Mouse (Mus musculus) forebrain, embryonic 13.5 days (tissue): ENCODE measurements around the gene Slc35a3. TPM values are rescaled to one million over a fixed set of nuclear protein-coding genes. Genes with fewer than 3 reads are reported as not detected.
"Not testable (repeated sequence)": the region's sequence is repeated elsewhere in the genome, so short reads cannot be mapped to it uniquely, and the experiment has no call there.

Experiments used
- ATAC-seq: fragments of 200-750 bp; cut with Nextera tagmentation; 2 replicates; pipeline ENCODE4 v1.8.0; 2017
- H3K27ac ChIP-seq: fragments of 300-500 bp; sonication (generic); 2 replicates; pipeline ENCODE4 v1.5.1; 2015; ENCODE audit warnings: inconsistent platforms, mild to moderate bottlenecking, moderate library complexity
- H3K27me3 ChIP-seq: fragments of 300-500 bp; sonication (generic); 2 replicates; pipeline ENCODE4 v1.6.1; 2015; ENCODE audit warnings: mild to moderate bottlenecking, inconsistent platforms
- H3K36me3 ChIP-seq: fragments of 300-500 bp; sonication (generic); 2 replicates; pipeline ENCODE4 v1.6.1; 2015; ENCODE audit warnings: mild to moderate bottlenecking, inconsistent platforms; ENCODE audit not compliant: poor library complexity, severe bottlenecking
- H3K4me1 ChIP-seq: fragments of 300-500 bp; sonication (generic); 2 replicates; pipeline ENCODE4 v1.6.1; 2015; ENCODE audit warnings: inconsistent platforms
- H3K4me2 ChIP-seq: fragments of 300-500 bp; sonication (generic); 2 replicates; pipeline ENCODE4 v1.6.1; 2015; ENCODE audit warnings: inconsistent platforms, mild to moderate bottlenecking, moderate library complexity
- H3K4me3 ChIP-seq: fragments of 300-500 bp; sonication (generic); 2 replicates; pipeline ENCODE4 v1.5.1; 2015; ENCODE audit warnings: mild to moderate bottlenecking, inconsistent platforms
- H3K9ac ChIP-seq: fragments of 300-500 bp; sonication (generic); 2 replicates; pipeline ENCODE4 v1.6.1; 2015; ENCODE audit warnings: mild to moderate bottlenecking, inconsistent platforms
- H3K9me3 ChIP-seq: fragments of 300-500 bp; sonication (generic); replicated peaks from 2 replicates; pipeline ENCODE4 v1.6.1; 2016; ENCODE audit warnings: inconsistent platforms
- WGBS: fragments of 180-500 bp; shearing (Covaris S2); methylation state at CpG from one replicate; pipeline ENCODE4 v1.1.7; 2015; 5-methylcytosine and 5-hydroxymethylcytosine counted together
- polyA plus RNA-seq: library from polyadenylated mRNA; unstranded; fragments of >200 nt; fragmentation: Nextera tagmentation; extraction: Ambion mirVana; gene quantifications from 2 replicates; pipeline ENCODE4 v1.2.1, GENCODE M21; 2015

The Slc35a3 gene
- polyA plus RNA-seq, 1 experiment from 2014 or later, result 5.3 TPM

DNA sequence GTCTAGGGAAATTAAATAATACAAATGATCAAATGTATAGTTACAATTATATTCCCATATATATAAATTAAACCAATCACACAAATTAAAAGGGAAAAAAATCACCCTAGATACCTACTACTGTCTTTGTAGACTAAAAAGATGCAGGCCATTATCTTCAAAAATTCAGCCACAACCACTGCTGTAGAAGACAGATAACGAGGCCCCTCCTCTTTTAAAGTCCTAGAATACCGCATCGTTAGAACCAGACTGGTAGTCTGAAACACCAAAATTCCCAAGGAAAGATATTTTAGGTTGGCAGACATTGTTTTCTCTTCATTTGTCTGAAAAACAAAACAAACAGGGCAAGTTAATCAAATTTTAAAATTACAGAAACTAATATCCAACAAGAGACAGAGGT lies 18.3 kb downstream of the Slc35a3 start:
- H3K27me3 ChIP-seq, result no peaks in the 10 kb centered on the region
- H3K27ac ChIP-seq, result no peak overlapping the region
- H3K4me2 ChIP-seq, result no peak overlapping the region
- H3K36me3 ChIP-seq, result no peaks in the 10 kb centered on the region
- no peak for ATAC-seq
- WGBS, result 73% methylated on average over 3 of the region's 3 CpGs
- no peaks in the 10 kb centered on the region for H3K4me1 ChIP-seq
- H3K4me3 ChIP-seq, result no peak overlapping the region
- H3K9me3 ChIP-seq, result no peaks in the 10 kb centered on the region
- H3K9ac ChIP-seq, result no peak overlapping the region

- H3K9me3 ChIP-seq, result no peaks in the 10 kb centered on the region
Observed at GRCm38 (mm10) chr3:116681160-116681559, 31.5 kb downstream of the Slc35a3 start, which contains the start of gene Gm43191. Gm43191 (minus strand) TSS chr3:116681260.

GRCm38 (mm10) chr3:116664281-116664680 lies 48.4 kb downstream of the Slc35a3 start:
- not testable (repeated sequence) for ATAC-seq, H3K4me2 ChIP-seq, H3K27me3 ChIP-seq, H3K9ac ChIP-seq, H3K9me3 ChIP-seq, H3K36me3 ChIP-seq, H3K27ac ChIP-seq, H3K4me3 ChIP-seq
- WGBS, result 91% methylated on average over 9 of the region's 9 CpGs
- H3K4me1 ChIP-seq, result peaks cover 23% of the 10 kb centered on the region

More at GRCm38 (mm10) chr3:116681160-116681559, 31.5 kb downstream of the Slc35a3 start, which contains the start of gene Gm43191:
- no peak within 1 kb of the TSS for H3K9ac ChIP-seq
- H3K27me3 ChIP-seq, result no peaks in the 10 kb centered on the region
- no peaks in the 10 kb centered on the region for H3K4me1 ChIP-seq
- H3K4me2 ChIP-seq, result no peak within 1 kb of the TSS
- ATAC-seq, result no peak
- 0 out of 2 replicates have a peak, but pooled peaks cover 3% of the 10 kb centered on the region for H3K36me3 ChIP-seq
- 86% methylated on average over 1 of the region's 1 CpGs for WGBS
- no peak within 1 kb of the TSS for H3K27ac ChIP-seq
- no peak within 1 kb of the TSS for H3K4me3 ChIP-seq

DNA sequence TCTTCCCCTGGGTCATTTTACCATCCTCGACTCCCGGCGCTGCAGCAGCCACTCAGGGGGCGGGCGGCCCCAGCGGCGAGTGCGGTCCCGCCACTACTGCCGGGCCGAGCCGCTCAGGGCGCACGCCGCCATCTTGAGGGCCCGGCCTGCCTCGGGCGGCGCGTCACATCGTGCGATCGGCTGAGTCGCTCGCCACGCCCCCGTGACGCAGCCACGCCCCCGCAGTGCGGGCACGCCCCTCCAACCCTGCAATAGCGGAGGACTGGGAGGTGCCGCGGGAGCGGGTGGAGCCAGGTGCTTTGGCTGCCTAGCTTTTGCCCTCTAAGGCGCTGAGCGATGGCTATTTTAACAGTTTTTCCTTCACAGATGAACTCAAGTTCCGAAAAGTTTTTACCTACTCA lies 50.2 kb downstream of the Slc35a3 start, which contains the start of gene Mfsd14a:
Gene Mfsd14a (minus strand): TSS at position 215 of the 401 bp plus-strand sequence.
- Histone ChIP-seq H3K9me3 (no peaks in the 10 kb centered on the region), H3K4me1 (peaks cover 35% of the 10 kb centered on the region), H3K36me3 (no peaks in the 10 kb centered on the region), H3K27ac (peak within 1 kb of the TSS; percentile 91), H3K4me3 (peak within 1 kb of the TSS; percentile 97), H3K4me2 (peak within 1 kb of the TSS; percentile 72), H3K9ac (peak within 1 kb of the TSS; percentile 96), H3K27me3 (no peaks in the 10 kb centered on the region)
- WGBS, result under 1% methylated on average over 30 of the region's 39 CpGs
- peak; percentile 100 for ATAC-seq

GRCm38 (mm10) chr3:116661870-116662414 lies 50.7 kb downstream of the Slc35a3 start:
- Histone ChIP-seq H3K27me3 (no peaks in the 10 kb centered on the region), H3K9ac (peak overlapping the region; percentile 96), H3K9me3 (no peaks in the 10 kb centered on the region), H3K4me3 (peak overlapping the region; percentile 97), H3K27ac (peak overlapping the region; percentile 91), H3K4me2 (peak overlapping the region; percentile 72), H3K4me1 (peaks cover 35% of the 10 kb centered on the region), H3K36me3 (no peaks in the 10 kb centered on the region)
- WGBS, result under 1% methylated on average over 49 of the region's 68 CpGs
- peak; percentile 88 for ATAC-seq

- Histone ChIP-seq H3K27ac (peak overlapping the region; percentile 91; the same call in 1 of the 2 replicates), H3K4me3 (peak overlapping the region; percentile 97), H3K4me1 (peaks cover 35% of the 10 kb centered on the region), H3K9me3 (no peaks in the 10 kb centered on the region), H3K36me3 (no peaks in the 10 kb centered on the region), H3K27me3 (no peaks in the 10 kb centered on the region), H3K9ac (peak overlapping the region; percentile 96), H3K4me2 (peak overlapping the region; percentile 72)
- ATAC-seq, result no peak
- WGBS, result 6% methylated on average over 16 of the region's 16 CpGs
Observed at GRCm38 (mm10) chr3:116661288-116661869, 51.3 kb downstream of the Slc35a3 start.

DNA sequence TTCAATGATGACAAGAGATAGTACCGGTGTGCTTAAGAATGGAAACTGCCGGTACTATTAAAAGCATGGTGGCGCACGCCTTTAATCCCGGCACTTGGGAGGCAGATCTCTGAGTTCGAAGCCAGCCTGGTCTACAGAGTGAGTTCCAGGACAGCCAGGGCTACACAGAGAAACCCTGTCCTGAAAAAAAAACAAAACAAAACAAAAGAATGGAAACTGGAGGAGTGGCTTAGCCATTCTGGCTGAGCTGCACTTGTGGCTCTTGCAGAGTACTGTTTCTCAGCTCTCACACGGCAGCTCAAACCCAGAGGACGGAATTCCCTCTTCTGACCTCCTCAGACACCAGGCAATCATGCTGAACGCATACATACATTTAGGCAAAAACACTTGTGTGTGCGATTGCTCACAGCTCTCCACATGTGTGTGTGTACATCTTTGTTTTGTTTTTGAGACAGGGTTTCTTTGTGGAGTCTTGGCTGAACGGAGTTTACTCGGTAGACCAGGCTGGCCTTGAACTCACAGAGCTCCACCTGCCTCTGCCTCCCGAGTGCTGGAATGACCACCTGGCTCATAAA lies 52.7 kb downstream of the Slc35a3 start:
- no peak overlapping the region for H3K27ac ChIP-seq
- no peaks in the 10 kb centered on the region for H3K27me3 ChIP-seq
- H3K9me3 ChIP-seq, result no peaks in the 10 kb centered on the region
- no peak overlapping the region for H3K9ac ChIP-seq
- 82% methylated on average over 13 of the region's 13 CpGs for WGBS
- H3K4me2 ChIP-seq, result peak overlapping the region; percentile 72
- ATAC-seq, result no peak
- no peaks in the 10 kb centered on the region for H3K36me3 ChIP-seq
- no peak overlapping the region for H3K4me3 ChIP-seq
- peaks cover 35% of the 10 kb centered on the region for H3K4me1 ChIP-seq

DNA sequence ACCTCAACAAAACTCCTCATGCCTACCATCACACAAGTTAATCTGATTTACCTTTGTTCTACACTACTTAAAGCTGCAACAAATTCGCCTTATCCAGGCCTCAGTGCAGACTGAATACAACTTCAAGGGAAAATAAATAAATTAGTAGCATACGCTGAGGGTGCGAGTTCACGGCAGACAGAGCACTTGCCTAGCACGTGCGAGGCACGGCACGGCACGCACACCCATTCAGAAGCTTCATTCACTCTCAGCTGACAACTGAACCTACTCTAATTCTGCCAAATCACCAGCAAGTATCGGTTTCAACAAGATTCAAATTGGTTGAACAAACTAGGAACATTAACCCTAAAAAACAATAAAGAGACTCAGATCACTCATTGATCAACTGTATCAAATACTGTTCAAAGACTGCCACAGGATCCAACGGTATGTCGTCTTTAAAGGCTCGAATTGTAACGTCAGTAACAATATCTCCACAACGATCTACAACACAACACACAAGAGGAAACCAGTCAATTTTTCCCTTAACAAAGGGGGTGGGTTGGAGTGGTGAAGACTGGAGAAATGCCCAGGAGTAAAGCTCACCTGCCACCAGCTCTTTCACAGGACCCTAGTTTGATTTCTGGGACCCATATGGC lies 53.6 kb downstream of the Slc35a3 start:
- no peak for ATAC-seq
- Histone ChIP-seq H3K36me3 (no peaks in the 10 kb centered on the region), H3K9ac (no peak overlapping the region), H3K4me2 (no peak overlapping the region), H3K27me3 (no peaks in the 10 kb centered on the region), H3K9me3 (no peaks in the 10 kb centered on the region), H3K27ac (no peak overlapping the region), H3K4me1 (peaks cover 35% of the 10 kb centered on the region), H3K4me3 (no peak overlapping the region)
- 66% methylated on average over 15 of the region's 15 CpGs for WGBS

DNA sequence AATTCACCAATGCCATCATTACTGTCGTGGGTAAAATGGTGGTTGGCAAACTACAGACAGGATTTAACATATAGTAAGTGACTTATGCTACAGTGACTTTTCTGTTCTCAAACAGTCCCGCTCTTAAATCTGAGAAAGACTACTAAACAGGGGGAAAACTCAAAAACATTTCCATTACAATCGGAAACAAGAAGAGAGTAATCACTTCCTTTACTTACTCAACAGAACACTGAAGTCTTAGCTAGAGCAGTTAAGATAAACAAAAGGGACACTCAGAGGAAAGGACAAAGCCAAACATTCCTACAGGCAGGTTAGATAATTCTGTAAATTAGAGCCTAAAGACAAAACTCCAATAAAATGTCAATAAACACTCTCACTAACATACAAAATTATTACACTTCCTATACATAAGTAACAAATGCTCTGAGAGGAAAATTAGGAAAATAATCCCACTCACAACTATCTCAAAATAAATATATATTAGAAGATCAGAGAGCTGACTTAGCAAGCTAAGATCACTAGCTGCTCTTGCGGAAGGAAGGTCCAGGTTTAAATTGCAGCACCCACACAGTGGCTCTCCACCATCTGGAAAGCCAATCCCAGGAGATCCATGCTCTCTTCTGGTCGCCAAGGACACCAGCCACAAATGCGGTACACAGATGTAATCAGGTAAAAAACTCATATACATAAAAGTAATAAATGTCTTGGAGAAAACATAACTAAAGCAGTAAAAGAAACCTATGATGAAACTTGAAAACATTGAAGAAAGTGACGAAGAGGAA lies 56.3 kb downstream of the Slc35a3 start:
- Histone ChIP-seq H3K4me2 (no peak overlapping the region), H3K9ac (no peak overlapping the region), H3K9me3 (no peaks in the 10 kb centered on the region), H3K36me3 (no peaks in the 10 kb centered on the region), H3K4me1 (peaks cover 42% of the 10 kb centered on the region), H3K27me3 (no peaks in the 10 kb centered on the region), H3K4me3 (no peak overlapping the region), H3K27ac (no peak overlapping the region)
- no peak for ATAC-seq
- WGBS, result 84% methylated on average over 7 of the region's 7 CpGs

DNA sequence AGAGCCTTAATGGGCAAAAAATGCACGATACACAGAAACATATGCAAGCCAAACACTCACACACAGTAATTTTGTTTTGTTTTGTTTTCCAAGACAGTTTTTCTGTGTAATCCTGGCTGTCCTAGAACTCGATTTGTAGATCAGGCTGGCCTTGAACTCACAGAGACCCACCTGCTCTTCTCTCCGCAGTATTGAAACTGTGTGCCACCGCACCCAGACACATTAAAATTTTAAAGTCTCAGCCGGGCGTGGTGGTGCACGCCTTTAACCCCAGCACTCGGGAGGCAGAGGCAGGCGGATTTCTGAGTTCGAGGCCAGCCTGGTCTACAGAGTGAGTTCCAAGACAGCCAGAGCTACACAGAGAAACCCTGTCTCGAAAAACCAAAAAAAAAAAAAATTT lies 58.6 kb downstream of the Slc35a3 start:
- H3K36me3 ChIP-seq, H3K9me3 ChIP-seq, H3K27me3 ChIP-seq, H3K27ac ChIP-seq, H3K4me2 ChIP-seq, H3K9ac ChIP-seq, ATAC-seq, H3K4me3 ChIP-seq: not testable (repeated sequence)
- 96% methylated on average over 11 of the region's 11 CpGs for WGBS
- H3K4me1 ChIP-seq, result peaks cover 20% of the 10 kb centered on the region

GRCm38 (mm10) chr3:116653278-116653945 lies 59.2 kb downstream of the Slc35a3 start:
- H3K27ac ChIP-seq, result no peak overlapping the region; the same call in 1 of the 2 replicates

More at GRCm38 (mm10) chr3:116653278-116653945, 59.2 kb downstream of the Slc35a3 start:
- H3K9ac ChIP-seq, result no peak overlapping the region
- no peak overlapping the region for H3K4me2 ChIP-seq
- H3K36me3 ChIP-seq, result peaks cover 10% of the 10 kb centered on the region; the same call in 1 of the 2 replicates
- no peak for ATAC-seq
- no peaks in the 10 kb centered on the region for H3K27me3 ChIP-seq
- 73% methylated on average over 5 of the region's 5 CpGs for WGBS
- H3K4me1 ChIP-seq, result peaks cover 16% of the 10 kb centered on the region
- no peak overlapping the region for H3K4me3 ChIP-seq
- H3K9me3 ChIP-seq, result no peaks in the 10 kb centered on the region
